Mouse (Mus musculus) embryonic facial prominence, embryonic 13.5 days (tissue): ENCODE results near the gene Gm49384. TPM values are rescaled to one million over a fixed set of nuclear protein-coding genes. Genes with fewer than 3 reads are reported as not detected.

ENCODE experiments used
- microRNA-seq: library from miRNA; unstranded; fragments of <30 nt; microRNA quantifications from one replicate; pipeline ENCODE4, GENCODE M21; 2016
- polyA plus RNA-seq: library from polyadenylated mRNA; unstranded; fragments of >200 nt; fragmentation: Nextera tagmentation; extraction: Ambion mirVana; gene quantifications from 2 replicates; pipeline ENCODE4 v1.2.1, GENCODE M21; 2015

The Gm49384 gene
- polyA plus RNA-seq, 1 experiment from 2014 or later: 33.9 TPM

Small RNA genes within 50 kb of the gene (microRNA-seq; reads per million reads assigned to microRNA genes)
- gene Gm47287: not detected
- not detected for gene Gm47295

Other genes with a start within 250 kb of the Gm49384 start
- 2,108 and 2,174 TPM in 2 replicates for gene Rps29, start 45.1 kb downstream of the Gm49384 start, polyA plus RNA-seq
- 22.0 and 22.3 TPM in 2 replicates for gene Lrr1, start 35.5 kb downstream of the Gm49384 start, polyA plus RNA-seq
- 521 and 554 TPM in 2 replicates for gene Rpl36al, start 20.2 kb downstream of the Gm49384 start, polyA plus RNA-seq
- gene Mgat2, start 20.1 kb downstream of the Gm49384 start, polyA plus RNA-seq: 43.8 and 44.1 TPM in 2 replicates
- 33.8 and 40.4 TPM in 2 replicates for gene Gm49383, start 7.2 kb downstream of the Gm49384 start, polyA plus RNA-seq
- gene Dnaaf2, start 5.8 kb downstream of the Gm49384 start, polyA plus RNA-seq: 12.0 and 14.4 TPM in 2 replicates
- gene Pole2, start 23.9 kb upstream of the Gm49384 start, polyA plus RNA-seq: 25.5 and 29.5 TPM in 2 replicates
- 10.5 and 12.4 TPM in 2 replicates for gene Klhdc1, start 36.9 kb upstream of the Gm49384 start, polyA plus RNA-seq
- gene Klhdc2, start 92.4 kb upstream of the Gm49384 start, polyA plus RNA-seq: 148 and 150 TPM in 2 replicates
- 107 and 112 TPM in 2 replicates for gene Nemf, start 152.9 kb upstream of the Gm49384 start, polyA plus RNA-seq
- gene Arf6, start 167.9 kb upstream of the Gm49384 start, polyA plus RNA-seq: 48.4 and 56.7 TPM in 2 replicates
- 1.6 and 2.6 TPM in 2 replicates for gene Gm9887, start 168.2 kb upstream of the Gm49384 start, polyA plus RNA-seq